Mouse (Mus musculus) hindbrain, embryonic 13.5 days (tissue): ENCODE results near the gene Ppp1r9a. TPM values are rescaled to one million over a fixed set of nuclear protein-coding genes. Genes with fewer than 3 reads are reported as not detected.
A peak's percentile ranks its signal among the peaks of the same experiment; 100 is the strongest.

Experiments used
- ATAC-seq: fragments of 200-750 bp; cut with Nextera tagmentation; 2 replicates; pipeline ENCODE4 v1.8.0; 2017; ENCODE audit warnings: moderate TSS enrichment; ENCODE audit not compliant: low FRiP score
- H3K27ac ChIP-seq: fragments of 300-500 bp; sonication (generic); 2 replicates; pipeline ENCODE4 v1.5.1; 2015; ENCODE audit warnings: inconsistent platforms, mild to moderate bottlenecking, moderate library complexity
- H3K27me3 ChIP-seq: fragments of 300-500 bp; sonication (generic); 2 replicates; pipeline ENCODE4 v1.6.1; 2015; ENCODE audit warnings: mild to moderate bottlenecking, inconsistent platforms
- H3K36me3 ChIP-seq: fragments of 300-500 bp; sonication (generic); 2 replicates; pipeline ENCODE4 v1.6.1; 2015; ENCODE audit warnings: mild to moderate bottlenecking, inconsistent platforms
- H3K4me1 ChIP-seq: fragments of 300-500 bp; sonication (generic); replicated peaks from 2 replicates; pipeline ENCODE4 v1.6.1; 2015; ENCODE audit warnings: inconsistent platforms
- H3K4me2 ChIP-seq: fragments of 300-500 bp; sonication (generic); 2 replicates; pipeline ENCODE4 v1.6.1; 2015; ENCODE audit warnings: inconsistent platforms, mild to moderate bottlenecking, moderate library complexity
- H3K4me3 ChIP-seq: fragments of 300-500 bp; sonication (generic); 2 replicates; pipeline ENCODE4 v1.5.1; 2015; ENCODE audit warnings: mild to moderate bottlenecking, inconsistent platforms
- H3K9ac ChIP-seq: fragments of 300-500 bp; sonication (generic); 2 replicates; pipeline ENCODE4 v1.6.1; 2015; ENCODE audit warnings: mild to moderate bottlenecking, inconsistent platforms
- H3K9me3 ChIP-seq: fragments of 300-500 bp; sonication (generic); 2 replicates; pipeline ENCODE4 v1.6.1; 2016; ENCODE audit warnings: inconsistent platforms
- WGBS: fragments of 180-500 bp; shearing (Covaris S2); methylation state at CpG from one replicate; pipeline ENCODE4 v1.1.7; 2015; 5-methylcytosine and 5-hydroxymethylcytosine counted together
- polyA plus RNA-seq: library from polyadenylated mRNA; unstranded; fragments of >200 nt; fragmentation: Nextera tagmentation; extraction: Ambion mirVana; gene quantifications from 2 replicates; pipeline ENCODE4 v1.2.1, GENCODE M21; 2015

The Ppp1r9a gene
- polyA plus RNA-seq, 1 experiment from 2014 or later = 42.0 TPM

DNA sequence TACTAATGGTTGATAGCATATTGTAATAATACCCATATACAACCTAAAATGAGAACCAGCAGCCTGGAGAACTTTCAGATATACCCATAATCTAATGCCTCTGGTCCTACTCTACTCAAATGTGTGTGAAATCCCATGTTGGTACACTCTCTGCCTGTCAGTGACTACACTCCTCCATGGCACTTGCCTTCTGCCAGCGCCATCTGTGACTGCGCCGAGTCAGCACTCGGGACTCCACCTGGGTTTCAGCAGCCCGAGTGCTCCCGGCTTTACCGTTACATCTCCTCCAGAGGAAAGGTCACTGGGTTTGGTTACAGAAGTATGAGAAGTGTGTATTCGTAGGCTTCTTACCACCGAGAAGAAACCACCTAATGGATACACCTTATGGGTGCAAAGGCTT, 89.6 kb downstream of the Ppp1r9a start:
- H3K36me3 ChIP-seq = no peaks in the 10 kb centered on the region
- H3K27me3 ChIP-seq = no peaks in the 10 kb centered on the region
- H3K27ac ChIP-seq = no peak overlapping the region
- H3K4me1 ChIP-seq = peaks cover 14% of the 10 kb centered on the region
- no peak for ATAC-seq
- H3K9ac ChIP-seq = no peak overlapping the region
- no peak overlapping the region for H3K4me3 ChIP-seq
- WGBS = 94% methylated on average over 9 of the region's 9 CpGs
- H3K9me3 ChIP-seq = no peaks in the 10 kb centered on the region
- no peak overlapping the region for H3K4me2 ChIP-seq

DNA sequence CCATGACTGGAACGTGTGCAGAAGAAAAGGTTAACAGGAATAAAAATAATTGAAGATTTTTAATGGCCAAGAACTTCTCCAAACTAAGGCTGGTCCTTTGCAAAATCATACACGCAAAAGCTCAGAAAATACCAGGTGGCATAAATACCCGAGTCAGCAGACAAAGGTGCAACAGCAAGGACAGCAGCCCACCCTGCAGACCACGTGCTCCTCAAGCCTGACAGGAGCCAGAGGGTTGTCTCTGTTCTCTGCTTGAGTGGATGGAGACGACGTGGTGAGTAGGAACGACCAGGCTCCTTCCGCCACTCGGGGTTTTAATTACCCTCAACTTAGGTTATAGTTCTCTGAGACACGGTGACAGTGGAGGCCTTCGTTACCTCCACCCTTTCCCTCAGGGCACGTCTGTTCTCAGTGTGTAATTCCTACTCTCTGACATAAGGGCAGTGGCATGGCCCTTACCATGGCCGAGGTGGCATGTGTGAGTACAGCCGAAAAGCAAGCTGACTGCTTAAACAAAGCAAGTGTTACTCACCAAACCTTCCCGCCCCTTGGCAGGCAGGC, 91.0 kb downstream of the Ppp1r9a start:
- Histone ChIP-seq H3K9me3 (no peaks in the 10 kb centered on the region), H3K4me2 (peak overlapping the region; percentile 18; the same call in 1 of the 2 replicates), H3K9ac (no peak overlapping the region), H3K27me3 (no peaks in the 10 kb centered on the region), H3K4me3 (no peak overlapping the region), H3K27ac (peak overlapping the region; percentile 44; the same call in 1 of the 2 replicates), H3K4me1 (peaks cover 14% of the 10 kb centered on the region), H3K36me3 (no peaks in the 10 kb centered on the region)
- WGBS = 58% methylated on average over 15 of the region's 15 CpGs
- peak; percentile 47 for ATAC-seq

DNA sequence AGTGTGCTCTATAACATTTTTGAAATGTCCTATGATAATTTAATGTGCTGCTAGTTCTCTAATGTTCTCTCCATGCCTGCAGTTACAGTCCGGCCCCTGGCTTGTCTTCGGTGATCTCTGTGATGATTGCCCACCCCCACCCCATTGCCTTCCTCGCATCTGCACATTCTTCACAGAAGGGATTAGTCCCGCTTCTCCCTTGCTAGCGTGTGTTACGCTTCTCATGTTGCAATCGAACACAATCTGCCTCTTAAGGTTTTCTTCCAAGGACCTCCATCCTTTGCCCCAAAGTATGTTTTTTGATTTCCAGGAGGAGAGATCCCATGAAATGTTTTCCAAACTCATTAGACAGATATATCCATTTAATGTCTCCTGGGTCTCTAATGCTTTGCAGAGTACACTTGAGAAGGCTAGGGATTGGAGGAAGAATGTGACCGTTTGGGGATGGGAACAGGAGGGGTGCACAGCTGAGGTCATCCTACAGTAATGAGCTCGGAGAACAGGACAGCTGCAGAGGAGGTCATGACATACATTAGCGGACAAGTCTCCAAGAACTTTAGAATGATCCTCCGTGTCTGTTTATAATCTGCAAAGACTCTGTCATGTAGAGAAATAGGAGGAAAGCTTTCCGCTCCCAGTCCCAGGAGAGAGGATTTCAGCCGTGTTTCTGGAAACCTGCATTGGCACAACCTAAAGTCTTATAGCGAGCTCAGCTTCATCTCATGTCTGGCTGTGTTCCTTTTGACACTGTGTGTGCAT, 91.6 kb downstream of the Ppp1r9a start:
- Histone ChIP-seq H3K9ac (no peak overlapping the region), H3K27ac (peak overlapping the region; percentile 44; the same call in 1 of the 2 replicates), H3K36me3 (no peaks in the 10 kb centered on the region), H3K9me3 (no peaks in the 10 kb centered on the region), H3K4me2 (peak overlapping the region; percentile 18; the same call in 1 of the 2 replicates), H3K4me3 (no peak overlapping the region), H3K27me3 (no peaks in the 10 kb centered on the region), H3K4me1 (peaks cover 14% of the 10 kb centered on the region)
- peak; percentile 12; the same call in 1 of the 2 replicates for ATAC-seq
- WGBS = 36% methylated on average over 14 of the region's 14 CpGs

DNA sequence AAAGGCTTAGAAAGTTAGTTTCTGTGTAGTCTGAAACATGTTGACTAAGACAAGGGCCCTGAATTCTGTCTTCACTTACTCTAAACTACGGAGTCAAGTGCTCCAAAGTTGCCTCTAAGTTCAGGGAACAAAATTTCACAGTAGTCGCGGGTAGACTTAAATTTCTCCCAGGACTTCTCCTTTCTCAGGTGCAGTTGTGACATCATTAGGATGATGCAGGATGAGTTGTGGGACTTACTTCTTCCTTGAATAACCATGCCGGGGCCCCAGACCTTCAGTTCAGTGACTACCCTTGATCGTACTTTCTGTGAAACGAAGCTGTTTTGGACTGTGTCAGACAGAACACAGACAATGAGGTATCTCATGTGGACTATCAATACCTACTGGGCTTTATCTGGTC, 94.9 kb downstream of the Ppp1r9a start:
- Histone ChIP-seq H3K9ac (no peak overlapping the region), H3K27ac (no peak overlapping the region), H3K27me3 (no peaks in the 10 kb centered on the region), H3K9me3 (no peaks in the 10 kb centered on the region), H3K4me1 (peaks cover 14% of the 10 kb centered on the region), H3K4me2 (no peak overlapping the region), H3K36me3 (no peaks in the 10 kb centered on the region), H3K4me3 (no peak overlapping the region)
- no peak for ATAC-seq
- 96% methylated on average over 6 of the region's 6 CpGs for WGBS

DNA sequence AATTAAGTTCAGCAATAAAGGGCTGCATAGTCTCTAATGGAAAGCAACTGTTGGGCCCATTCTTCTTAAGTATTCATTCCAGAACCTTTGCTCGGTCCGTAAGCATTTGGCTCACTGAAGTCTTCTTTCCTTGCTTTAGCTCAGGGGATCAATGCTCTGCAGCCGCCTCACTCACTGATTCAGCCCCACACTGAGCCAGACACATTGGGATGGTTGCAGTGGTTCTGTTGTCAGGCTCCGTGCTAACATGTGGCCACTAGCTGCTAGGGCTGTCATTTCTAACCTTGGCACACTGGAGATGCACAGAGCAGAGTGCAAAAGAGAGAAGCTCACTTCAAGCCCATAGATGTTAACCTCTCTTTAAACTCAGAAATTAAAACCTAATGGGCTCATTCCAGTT, 96.2 kb downstream of the Ppp1r9a start:
- Histone ChIP-seq H3K9ac (no peak overlapping the region), H3K4me1 (peaks cover 7% of the 10 kb centered on the region), H3K27me3 (no peaks in the 10 kb centered on the region), H3K4me2 (no peak overlapping the region), H3K9me3 (no peaks in the 10 kb centered on the region), H3K36me3 (no peaks in the 10 kb centered on the region), H3K27ac (no peak overlapping the region), H3K4me3 (no peak overlapping the region)
- no peak for ATAC-seq
- 75% methylated on average over 4 of the region's 4 CpGs for WGBS

DNA sequence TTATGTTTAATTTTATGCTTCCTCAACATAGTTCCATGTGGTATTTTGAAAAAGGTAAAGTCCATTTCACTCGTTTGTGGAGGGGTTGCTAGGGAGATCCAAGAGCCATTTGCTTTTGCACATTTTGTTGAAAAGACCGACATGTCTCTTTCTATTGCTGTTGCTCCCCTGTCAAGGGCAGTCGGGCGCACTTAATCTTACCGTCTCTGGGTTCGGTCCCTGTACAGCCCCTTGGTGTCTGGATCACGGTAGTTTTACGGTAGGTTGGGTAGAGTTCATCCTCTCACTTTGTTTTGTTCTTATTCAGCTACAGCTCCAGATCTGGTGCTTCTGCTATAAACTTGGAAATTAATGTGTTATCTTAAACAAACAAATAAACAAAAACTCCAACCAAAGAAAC, 98.1 kb downstream of the Ppp1r9a start:
- Histone ChIP-seq H3K4me1 (peaks cover 4% of the 10 kb centered on the region; the same call in 1 of the 2 replicates), H3K4me3 (no peak overlapping the region), H3K4me2 (no peak overlapping the region), H3K9ac (no peak overlapping the region), H3K27ac (no peak overlapping the region), H3K36me3 (no peaks in the 10 kb centered on the region), H3K27me3 (no peaks in the 10 kb centered on the region), H3K9me3 (no peaks in the 10 kb centered on the region)
- 33% methylated on average over 8 of the region's 8 CpGs for WGBS
- no peak for ATAC-seq

DNA sequence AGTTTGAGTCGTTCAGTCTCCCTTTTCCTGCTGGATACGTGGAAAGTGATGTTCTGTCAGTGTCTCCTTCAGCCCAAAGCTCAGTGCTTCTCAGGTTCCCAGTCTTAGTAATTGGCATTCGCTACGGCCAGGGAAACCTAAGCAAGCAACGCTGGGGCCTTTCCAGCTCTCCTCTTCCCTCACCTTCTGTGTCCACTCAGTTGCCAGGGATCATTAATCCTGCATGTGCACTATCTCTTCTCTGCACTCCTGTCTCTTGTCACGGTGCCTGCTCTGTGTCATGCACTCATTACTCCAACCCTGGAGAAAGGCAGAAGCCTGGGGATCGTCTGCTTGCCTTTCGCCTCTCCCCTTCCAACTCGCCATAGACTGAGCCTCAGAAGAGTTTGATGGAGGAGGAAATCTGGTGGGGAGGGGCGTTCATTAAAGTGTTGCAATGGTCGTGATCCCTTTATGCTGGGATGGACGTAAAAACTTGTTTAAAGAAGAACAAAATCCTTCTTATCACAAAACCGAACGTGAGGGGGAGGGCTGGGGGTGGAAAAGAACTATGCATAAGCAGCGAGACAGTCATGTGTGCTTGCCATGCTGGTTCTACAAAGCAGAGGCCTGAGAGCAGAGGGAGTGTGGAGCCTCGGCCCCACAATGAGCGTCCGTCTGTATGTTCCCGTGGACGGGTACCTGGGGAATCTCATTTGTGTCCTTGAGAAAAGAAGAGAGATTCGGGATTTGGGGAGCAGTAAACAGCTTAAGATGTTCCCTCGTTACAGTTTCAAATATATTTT, 103.0 kb downstream of the Ppp1r9a start:
- no peaks in the 10 kb centered on the region for H3K27me3 ChIP-seq
- H3K36me3 ChIP-seq = no peaks in the 10 kb centered on the region
- WGBS = 59% methylated on average over 22 of the region's 22 CpGs
- H3K9me3 ChIP-seq = no peaks in the 10 kb centered on the region
- ATAC-seq = peak; percentile 55; the same call in 1 of the 2 replicates
- H3K4me3 ChIP-seq = no peak overlapping the region
- H3K9ac ChIP-seq = no peak overlapping the region
- H3K4me1 ChIP-seq = peaks cover 13% of the 10 kb centered on the region
- H3K4me2 ChIP-seq = no peak overlapping the region
- 0 out of 2 replicates have a peak overlapping the region, but pooled peaks have one; percentile 18 for H3K27ac ChIP-seq

DNA sequence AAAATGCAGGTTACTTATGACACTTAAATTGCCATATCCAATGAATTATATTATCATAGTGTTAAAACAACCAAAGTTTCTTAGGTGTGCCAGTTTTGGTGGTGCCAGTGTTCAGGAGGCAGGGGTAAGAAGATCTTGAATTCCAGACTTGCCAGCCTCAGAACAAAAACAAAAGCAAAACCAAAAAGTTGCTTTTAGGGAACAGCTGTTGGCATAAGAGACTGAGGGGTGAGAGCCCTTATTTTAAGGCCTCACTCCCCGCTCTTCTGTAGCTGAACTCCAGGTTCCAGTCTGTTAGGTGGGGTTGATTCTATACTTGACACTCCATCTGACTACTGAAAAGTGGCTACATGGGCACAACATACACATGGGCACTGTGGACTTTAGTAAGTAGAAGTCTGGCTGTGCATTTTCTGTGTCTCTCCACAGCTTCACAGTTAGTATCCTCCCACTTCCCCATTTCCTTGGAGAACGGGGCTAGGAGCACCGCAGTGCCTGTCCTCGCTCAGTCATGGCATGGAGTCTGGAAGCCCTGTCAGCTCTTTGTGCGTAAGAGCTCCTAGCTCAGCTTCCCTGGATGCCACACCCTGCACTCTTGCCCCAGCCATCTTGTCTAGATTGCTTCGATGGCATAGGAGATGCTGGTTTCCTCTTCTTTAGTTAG, 103.7 kb downstream of the Ppp1r9a start:
- no peak overlapping the region for H3K27ac ChIP-seq
- H3K36me3 ChIP-seq = no peaks in the 10 kb centered on the region
- no peak overlapping the region for H3K9ac ChIP-seq
- 88% methylated on average over 6 of the region's 6 CpGs for WGBS
- H3K27me3 ChIP-seq = no peaks in the 10 kb centered on the region
- no peak for ATAC-seq
- H3K4me1 ChIP-seq = peaks cover 21% of the 10 kb centered on the region
- no peaks in the 10 kb centered on the region for H3K9me3 ChIP-seq
- H3K4me2 ChIP-seq = no peak overlapping the region
- H3K4me3 ChIP-seq = no peak overlapping the region

DNA sequence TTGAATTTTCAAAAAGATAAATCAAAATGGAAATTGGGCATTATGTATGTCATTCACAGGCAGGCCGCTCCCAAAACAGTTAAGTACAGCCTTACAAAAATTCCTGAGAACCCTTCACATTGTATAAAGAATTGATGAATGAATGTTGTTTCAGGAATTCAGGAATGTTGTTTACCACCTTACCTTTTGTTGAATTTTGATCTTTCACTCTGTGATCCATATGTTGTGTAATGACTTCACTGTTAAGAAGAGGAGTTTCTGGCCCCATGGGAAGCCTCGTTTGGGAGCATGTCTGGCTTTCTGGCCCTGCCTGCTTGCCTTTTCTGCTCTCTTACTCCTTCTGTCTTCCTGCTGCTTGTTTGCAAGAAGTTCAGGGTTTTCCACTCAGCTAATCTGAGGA, 105.4 kb downstream of the Ppp1r9a start:
- no peak overlapping the region for H3K4me2 ChIP-seq
- peaks cover 23% of the 10 kb centered on the region for H3K4me1 ChIP-seq
- H3K9ac ChIP-seq = no peak overlapping the region
- H3K36me3 ChIP-seq = no peaks in the 10 kb centered on the region
- 49% methylated on average over 2 of the region's 2 CpGs for WGBS
- no peak overlapping the region for H3K4me3 ChIP-seq
- ATAC-seq = no peak
- H3K27me3 ChIP-seq = no peaks in the 10 kb centered on the region
- H3K9me3 ChIP-seq = no peaks in the 10 kb centered on the region
- H3K27ac ChIP-seq = no peak overlapping the region

DNA sequence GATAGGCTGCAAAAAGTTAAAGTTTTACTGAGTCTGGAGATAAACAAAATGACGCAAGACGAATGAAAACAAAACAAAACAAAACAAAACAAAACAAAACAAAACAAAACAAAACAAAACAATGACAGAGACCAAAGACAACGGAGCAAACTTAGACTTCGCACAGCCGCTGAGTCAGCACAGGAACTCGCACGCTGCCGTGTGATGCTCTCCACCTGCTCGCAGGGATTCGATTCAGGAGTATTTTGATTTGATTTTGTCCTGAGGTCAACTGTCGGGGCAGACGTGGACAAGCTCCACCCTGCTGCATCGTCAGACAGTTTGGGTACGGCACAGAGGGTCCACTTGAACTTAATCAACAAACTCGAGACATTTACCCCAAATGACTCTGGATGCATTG, 105.9 kb downstream of the Ppp1r9a start:
- Histone ChIP-seq H3K27me3 (no peaks in the 10 kb centered on the region), H3K4me3 (no peak overlapping the region), H3K9me3 (no peaks in the 10 kb centered on the region), H3K27ac (no peak overlapping the region), H3K4me1 (peaks cover 23% of the 10 kb centered on the region), H3K36me3 (no peaks in the 10 kb centered on the region), H3K4me2 (no peak overlapping the region), H3K9ac (no peak overlapping the region)
- ATAC-seq = no peak
- 61% methylated on average over 15 of the region's 15 CpGs for WGBS

DNA sequence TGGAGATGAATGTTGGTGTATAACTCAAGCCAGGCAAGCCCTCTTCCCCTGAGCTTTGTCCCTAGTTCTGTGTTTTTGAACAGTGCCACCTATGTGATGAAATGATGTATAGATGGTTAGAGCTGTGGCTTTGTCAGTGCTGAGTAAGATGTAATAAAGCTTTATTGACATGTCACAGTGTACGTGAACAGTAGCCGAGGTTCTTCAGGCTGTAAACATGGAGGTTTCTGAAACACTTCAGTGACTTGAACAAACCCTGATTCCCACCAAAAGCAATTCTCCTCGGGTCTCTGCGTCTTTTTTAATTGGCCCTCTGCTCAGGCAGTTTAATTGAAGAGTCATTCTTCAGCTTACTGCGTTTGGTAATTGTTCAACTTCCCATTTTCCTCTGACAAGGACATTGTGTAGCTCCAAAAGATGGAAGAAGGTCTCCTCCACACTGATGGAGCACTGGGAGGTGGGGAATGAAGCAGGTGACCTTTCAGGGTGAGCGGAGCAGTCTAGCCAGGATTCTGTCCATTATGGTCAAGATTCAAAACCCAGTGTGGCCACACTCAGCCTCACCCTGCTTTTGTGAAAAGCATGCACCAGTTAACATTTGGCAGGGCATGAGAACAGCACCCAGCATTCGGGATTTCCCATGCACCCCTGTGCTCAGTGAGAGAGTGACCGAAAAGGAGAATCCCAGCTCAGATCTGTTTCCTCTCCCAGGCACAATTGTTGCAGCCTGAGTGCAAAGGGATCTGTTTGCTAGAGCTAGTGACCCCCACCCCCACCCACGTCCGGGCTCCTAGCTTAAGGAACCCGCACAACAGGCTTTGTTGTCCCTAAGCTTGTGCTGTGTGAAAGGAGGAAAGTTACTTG, 108.1 kb downstream of the Ppp1r9a start:
- Histone ChIP-seq H3K36me3 (no peaks in the 10 kb centered on the region), H3K9ac (no peak overlapping the region), H3K4me1 (peaks cover 19% of the 10 kb centered on the region), H3K27ac (peak overlapping the region; percentile 10; the same call in 1 of the 2 replicates), H3K27me3 (no peaks in the 10 kb centered on the region), H3K4me2 (no peak overlapping the region), H3K4me3 (no peak overlapping the region), H3K9me3 (no peaks in the 10 kb centered on the region)
- 12% methylated on average over 11 of the region's 11 CpGs for WGBS
- peak; percentile 71 for ATAC-seq
